Mouse (Mus musculus) embryonic facial prominence, embryonic 11.5 days (tissue): ENCODE data around the gene Cbx8. TPM values are rescaled to one million over a fixed set of nuclear protein-coding genes. Genes with fewer than 3 reads are reported as not detected.
A peak's percentile ranks its signal among the peaks of the same experiment; 100 is the strongest.

ENCODE experiments used
- ATAC-seq: fragments of 200-750 bp; cut with Nextera tagmentation; replicated peaks from 2 replicates; pipeline ENCODE4 v1.8.0; 2017; ENCODE audit warnings: low read depth; ENCODE audit not compliant: insufficient number of reproducible peaks, low FRiP score, low TSS enrichment
- DNase-seq: peaks from one replicate; pipeline ENCODE4 v3.0.0-alpha.2; 2015; ENCODE audit warnings: low spot score
- H3K27ac ChIP-seq: fragments of 300-500 bp; sonication (generic); replicated peaks from 2 replicates; pipeline ENCODE4 v1.5.1; 2014; ENCODE audit warnings: mild to moderate bottlenecking, low read depth, low read length, control low read depth
- H3K27me3 ChIP-seq: fragments of 300-500 bp; sonication (generic); 2 replicates; pipeline ENCODE4 v1.6.1; 2014; ENCODE audit warnings: mild to moderate bottlenecking, low read length, moderate library complexity, mixed read lengths; ENCODE audit not compliant: control insufficient read depth, insufficient read depth
- H3K36me3 ChIP-seq: fragments of 300-500 bp; sonication (generic); replicated peaks from 2 replicates; pipeline ENCODE4 v1.6.1; 2014; ENCODE audit warnings: low read depth, mild to moderate bottlenecking, low read length, moderate library complexity, mixed read lengths; ENCODE audit not compliant: control insufficient read depth, insufficient read depth
- H3K4me1 ChIP-seq: fragments of 300-500 bp; sonication (generic); 2 replicates; pipeline ENCODE4 v1.6.1; 2014; ENCODE audit warnings: low read length, mixed read lengths; ENCODE audit not compliant: control insufficient read depth, insufficient read depth
- H3K4me2 ChIP-seq: fragments of 300-500 bp; sonication (generic); 2 replicates; pipeline ENCODE4 v1.6.1; 2014; ENCODE audit warnings: low read depth, mild to moderate bottlenecking, control low read depth, low read length, moderate library complexity
- H3K4me3 ChIP-seq: fragments of 300-500 bp; sonication (generic); 2 replicates; pipeline ENCODE4 v1.5.1; 2014; ENCODE audit warnings: low read depth, low read length, control low read depth
- H3K9ac ChIP-seq: fragments of 300-500 bp; sonication (generic); replicated peaks from 2 replicates; pipeline ENCODE4 v1.6.1; 2014; ENCODE audit warnings: mild to moderate bottlenecking, control low read depth, low read length
- H3K9me3 ChIP-seq: fragments of 300-500 bp; sonication (generic); replicated peaks from 2 replicates; pipeline ENCODE4 v1.6.1; 2016; ENCODE audit warnings: mild to moderate bottlenecking, low read length, inconsistent platforms, mixed read lengths; ENCODE audit not compliant: control insufficient read depth
- WGBS: fragments of 180-500 bp; shearing (Covaris S2); extraction: QIAGEN DNeasy Blood & Tissue Kit; methylation state at CpG from one replicate; pipeline ENCODE4 v1.1.7; 2014; 5-methylcytosine and 5-hydroxymethylcytosine counted together
- polyA plus RNA-seq: library from polyadenylated mRNA; unstranded; fragments of >200 nt; fragmentation: Nextera tagmentation; extraction: Ambion mirVana; gene quantifications from 2 replicates; pipeline ENCODE4 v1.2.1, GENCODE M21; 2014

Cbx8 gene
- polyA plus RNA-seq, 1 experiment from 2014 or later: 10.3 TPM

- Histone ChIP-seq H3K4me1 (no peaks in the 10 kb centered on the region), H3K4me3 (no peak overlapping the region), H3K36me3 (no peaks in the 10 kb centered on the region), H3K4me2 (no peak overlapping the region), H3K27me3 (no peaks in the 10 kb centered on the region), H3K9ac (no peak overlapping the region), H3K27ac (no peak overlapping the region), H3K9me3 (no peaks in the 10 kb centered on the region)
- 88% methylated on average over 10 of the region's 10 CpGs for WGBS
- DNase-seq (no peak), ATAC-seq (no peak)
These were observed 35.1 kb downstream of the Cbx8 start for GRCm38 (mm10) chr11:119005547-119006275.

- no peak overlapping the region for H3K4me3 ChIP-seq
- H3K9me3 ChIP-seq: no peaks in the 10 kb centered on the region
- no peak overlapping the region for H3K4me2 ChIP-seq
- H3K36me3 ChIP-seq: no peaks in the 10 kb centered on the region
- peaks cover 2% of the 10 kb centered on the region; the same call in 1 of the 2 replicates for H3K27me3 ChIP-seq
- no peak for DNase-seq
- ATAC-seq: no peak
- no peak overlapping the region for H3K27ac ChIP-seq
- WGBS: 55% methylated on average over 4 of the region's 4 CpGs
- no peaks in the 10 kb centered on the region for H3K4me1 ChIP-seq
- no peak overlapping the region for H3K9ac ChIP-seq
These were observed 39.2 kb downstream of the Cbx8 start for GRCm38 (mm10) chr11:119001493-119002128.

- ATAC-seq: no peak
- Histone ChIP-seq H3K4me3 (no peak overlapping the region), H3K36me3 (no peaks in the 10 kb centered on the region), H3K27me3 (peaks cover 2% of the 10 kb centered on the region; the same call in 1 of the 2 replicates), H3K4me1 (no peaks in the 10 kb centered on the region), H3K9me3 (no peaks in the 10 kb centered on the region), H3K27ac (no peak overlapping the region), H3K4me2 (no peak overlapping the region), H3K9ac (no peak overlapping the region)
- no peak for DNase-seq
- WGBS: 78% methylated on average over 2 of the region's 2 CpGs
These were observed 39.9 kb downstream of the Cbx8 start for GRCm38 (mm10) chr11:119000877-119001276.

GRCm38 (mm10) chr11:118999361-118999804 lies 41.4 kb downstream of the Cbx8 start:
- H3K9me3 ChIP-seq: no peaks in the 10 kb centered on the region
- H3K4me3 ChIP-seq: peak overlapping the region; percentile 14; the same call in 1 of the 2 replicates
- H3K36me3 ChIP-seq: no peaks in the 10 kb centered on the region
- no peaks in the 10 kb centered on the region; the same call in 1 of the 2 replicates for H3K4me1 ChIP-seq
- peak overlapping the region; percentile 42 for H3K4me2 ChIP-seq
- DNase-seq (peak; percentile 69), ATAC-seq (peak; percentile 25; the same call in 1 of the 2 replicates)
- H3K9ac ChIP-seq: no peak overlapping the region
- peaks cover 2% of the 10 kb centered on the region; the same call in 1 of the 2 replicates for H3K27me3 ChIP-seq
- 3% methylated on average over 26 of the region's 26 CpGs for WGBS
- H3K27ac ChIP-seq: no peak overlapping the region

GRCm38 (mm10) chr11:118998540-118999265 lies 42.1 kb downstream of the Cbx8 start:
- peak overlapping the region; percentile 32; the same call in 1 of the 2 replicates for H3K9ac ChIP-seq
- H3K4me1 ChIP-seq: no peaks in the 10 kb centered on the region; the same call in 1 of the 2 replicates
- DNase-seq (peak; percentile 95), ATAC-seq (peak; percentile 77)
- H3K36me3 ChIP-seq: no peaks in the 10 kb centered on the region
- peak overlapping the region; percentile 42 for H3K4me2 ChIP-seq
- peak overlapping the region; percentile 14 for H3K4me3 ChIP-seq
- H3K27ac ChIP-seq: no peak overlapping the region
- H3K27me3 ChIP-seq: peaks cover 2% of the 10 kb centered on the region; the same call in 1 of the 2 replicates
- H3K9me3 ChIP-seq: no peaks in the 10 kb centered on the region
- WGBS: 6% methylated on average over 30 of the region's 30 CpGs

GRCm38 (mm10) chr11:118997182-118997581 lies 43.6 kb downstream of the Cbx8 start:
- peaks cover 2% of the 10 kb centered on the region; the same call in 1 of the 2 replicates for H3K27me3 ChIP-seq
- no peak for DNase-seq
- no peak for ATAC-seq
- H3K9ac ChIP-seq: no peak overlapping the region
- WGBS: 74% methylated on average over 3 of the region's 3 CpGs
- no peaks in the 10 kb centered on the region for H3K9me3 ChIP-seq
- H3K4me2 ChIP-seq: no peak overlapping the region
- H3K27ac ChIP-seq: no peak overlapping the region
- H3K4me3 ChIP-seq: no peak overlapping the region
- H3K4me1 ChIP-seq: no peaks in the 10 kb centered on the region; the same call in 1 of the 2 replicates
- no peaks in the 10 kb centered on the region for H3K36me3 ChIP-seq

GRCm38 (mm10) chr11:118995448-118995847 lies 45.3 kb downstream of the Cbx8 start:
- 34% methylated on average over 4 of the region's 4 CpGs for WGBS
- H3K4me1 ChIP-seq: no peaks in the 10 kb centered on the region; the same call in 1 of the 2 replicates
- no peak overlapping the region for H3K4me3 ChIP-seq
- no peak overlapping the region for H3K4me2 ChIP-seq
- peaks cover 2% of the 10 kb centered on the region; the same call in 1 of the 2 replicates for H3K27me3 ChIP-seq
- H3K36me3 ChIP-seq: no peaks in the 10 kb centered on the region
- ATAC-seq: no peak
- H3K9ac ChIP-seq: no peak overlapping the region
- no peaks in the 10 kb centered on the region for H3K9me3 ChIP-seq
- DNase-seq: no peak
- H3K27ac ChIP-seq: no peak overlapping the region
